Mouse (Mus musculus) embryonic facial prominence, embryonic 15.5 days (tissue): ENCODE measurements at regions not wholly inside any gene's neighbourhood (a gene's known extent, or its start where the extent isn't known, plus 50 kb on each side); places are given as distances from the start of the nearest gene placed in this dataset.

Experiments
- ATAC-seq: fragments of 200-750 bp; cut with Nextera tagmentation; 2 replicates; pipeline ENCODE4 v1.8.0; 2017; ENCODE audit warnings: low read depth, moderate TSS enrichment; ENCODE audit not compliant: insufficient number of reproducible peaks, low FRiP score, low TSS enrichment
- H3K27ac ChIP-seq: fragments of 300-500 bp; sonication (generic); replicated peaks from 2 replicates; pipeline ENCODE4 v1.5.1; 2015; ENCODE audit warnings: mild to moderate bottlenecking, inconsistent platforms
- H3K27me3 ChIP-seq: fragments of 300-500 bp; sonication (generic); 2 replicates; pipeline ENCODE4 v1.6.1; 2015; ENCODE audit warnings: inconsistent platforms
- H3K36me3 ChIP-seq: fragments of 300-500 bp; sonication (generic); 2 replicates; pipeline ENCODE4 v1.6.1; 2015; ENCODE audit warnings: mild to moderate bottlenecking, inconsistent platforms
- H3K4me1 ChIP-seq: fragments of 300-500 bp; sonication (generic); 2 replicates; pipeline ENCODE4 v1.6.1; 2015; ENCODE audit warnings: inconsistent platforms
- H3K4me2 ChIP-seq: fragments of 300-500 bp; sonication (generic); replicated peaks from 2 replicates; pipeline ENCODE4 v1.6.1; 2015; ENCODE audit warnings: mild to moderate bottlenecking, inconsistent platforms
- H3K4me3 ChIP-seq: fragments of 300-500 bp; sonication (generic); replicated peaks from 2 replicates; pipeline ENCODE4 v1.5.1; 2015; ENCODE audit warnings: mild to moderate bottlenecking, inconsistent platforms
- H3K9ac ChIP-seq: fragments of 300-500 bp; sonication (generic); 2 replicates; pipeline ENCODE4 v1.6.1; 2015; ENCODE audit warnings: inconsistent platforms
- H3K9me3 ChIP-seq: fragments of 300-500 bp; sonication (generic); replicated peaks from 2 replicates; pipeline ENCODE4 v1.6.1; 2016; ENCODE audit warnings: inconsistent platforms
- WGBS: fragments of 180-500 bp; shearing (Covaris S2); methylation state at CpG from one replicate; pipeline ENCODE4 v1.1.7; 2015; 5-methylcytosine and 5-hydroxymethylcytosine counted together

GRCm38 (mm10) chr1:155025862-155026478 is 73.5 kb downstream of the Ier5 start:
- no peak overlapping the region for H3K4me2 ChIP-seq
- H3K9me3 ChIP-seq, result no peaks in the 10 kb centered on the region
- H3K4me3 ChIP-seq, result no peak overlapping the region
- no peaks in the 10 kb centered on the region for H3K36me3 ChIP-seq
- 10% methylated on average over 5 of the region's 5 CpGs for WGBS
- no peak for ATAC-seq
- H3K9ac ChIP-seq, result no peak overlapping the region
- H3K27me3 ChIP-seq, result no peaks in the 10 kb centered on the region
- no peak overlapping the region for H3K27ac ChIP-seq
- peaks cover 8% of the 10 kb centered on the region; the same call in 1 of the 2 replicates for H3K4me1 ChIP-seq

- Histone ChIP-seq H3K9me3 (no peaks in the 10 kb centered on the region), H3K9ac (no peak overlapping the region), H3K4me1 (peaks cover 4% of the 10 kb centered on the region; the same call in 1 of the 2 replicates), H3K4me3 (no peak overlapping the region), H3K27me3 (no peaks in the 10 kb centered on the region), H3K27ac (no peak overlapping the region), H3K36me3 (no peaks in the 10 kb centered on the region), H3K4me2 (no peak overlapping the region)
- no peak for ATAC-seq
- 67% methylated on average over 11 of the region's 11 CpGs for WGBS
Measured at GRCm38 (mm10) chr1:155023324-155023723, 76.1 kb downstream of the Ier5 start.

DNA sequence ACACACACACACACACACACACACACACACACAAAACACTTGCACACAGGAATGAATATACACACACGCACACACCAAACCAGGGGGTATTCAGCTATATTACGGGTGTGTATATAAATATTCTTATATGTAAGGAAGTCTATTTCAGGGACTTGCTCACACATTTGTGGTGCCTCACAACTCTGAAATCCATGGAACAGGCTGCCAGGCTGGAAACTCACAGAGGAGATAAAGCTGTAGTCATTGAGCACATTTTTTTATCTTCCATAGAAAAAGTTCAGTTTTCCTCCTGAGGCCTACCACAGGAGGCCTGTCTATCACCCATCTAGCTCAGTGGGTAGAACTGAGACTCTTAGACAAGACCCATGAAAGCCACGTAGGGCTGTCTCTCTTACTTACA is 83.8 kb downstream of the Ier5 start:
- H3K9me3 ChIP-seq, result no peaks in the 10 kb centered on the region
- WGBS, result 89% methylated on average over 3 of the region's 3 CpGs
- ATAC-seq, result no peak
- H3K27me3 ChIP-seq, result no peaks in the 10 kb centered on the region
- H3K4me3 ChIP-seq, result no peak overlapping the region
- no peak overlapping the region for H3K4me2 ChIP-seq
- H3K36me3 ChIP-seq, result no peaks in the 10 kb centered on the region
- no peak overlapping the region for H3K27ac ChIP-seq
- no peak overlapping the region for H3K9ac ChIP-seq
- peaks cover 9% of the 10 kb centered on the region; the same call in 1 of the 2 replicates for H3K4me1 ChIP-seq

GRCm38 (mm10) chr1:155014944-155015343 is 84.5 kb downstream of the Ier5 start:
- peaks cover 9% of the 10 kb centered on the region; the same call in 1 of the 2 replicates for H3K4me1 ChIP-seq
- WGBS, result 82% methylated on average over 3 of the region's 3 CpGs
- no peak overlapping the region for H3K27ac ChIP-seq
- no peaks in the 10 kb centered on the region for H3K36me3 ChIP-seq
- no peak overlapping the region for H3K9ac ChIP-seq
- H3K9me3 ChIP-seq, result no peaks in the 10 kb centered on the region
- H3K4me2 ChIP-seq, result no peak overlapping the region
- H3K4me3 ChIP-seq, result no peak overlapping the region
- H3K27me3 ChIP-seq, result no peaks in the 10 kb centered on the region
- ATAC-seq, result no peak

GRCm38 (mm10) chr1:155013784-155014183 is 85.7 kb downstream of the Ier5 start:
- no peak overlapping the region for H3K9ac ChIP-seq
- WGBS, result 20% methylated on average over 4 of the region's 4 CpGs
- no peak overlapping the region for H3K27ac ChIP-seq
- no peak for ATAC-seq
- no peak overlapping the region for H3K4me2 ChIP-seq
- H3K27me3 ChIP-seq, result no peaks in the 10 kb centered on the region
- no peaks in the 10 kb centered on the region for H3K9me3 ChIP-seq
- no peak overlapping the region for H3K4me3 ChIP-seq
- peaks cover 9% of the 10 kb centered on the region; the same call in 1 of the 2 replicates for H3K4me1 ChIP-seq
- no peaks in the 10 kb centered on the region for H3K36me3 ChIP-seq

- H3K27me3 ChIP-seq, result no peaks in the 10 kb centered on the region
- no peak for ATAC-seq
- H3K27ac ChIP-seq, result no peak overlapping the region
- no peak overlapping the region for H3K4me2 ChIP-seq
- no peaks in the 10 kb centered on the region for H3K9me3 ChIP-seq
- H3K4me3 ChIP-seq, result no peak overlapping the region
- H3K9ac ChIP-seq, result no peak overlapping the region
- WGBS, result 48% methylated on average over 4 of the region's 4 CpGs
- H3K36me3 ChIP-seq, result no peaks in the 10 kb centered on the region
- peaks cover 9% of the 10 kb centered on the region; the same call in 1 of the 2 replicates for H3K4me1 ChIP-seq
Measured at GRCm38 (mm10) chr1:155013361-155013760, 86.1 kb downstream of the Ier5 start.

DNA sequence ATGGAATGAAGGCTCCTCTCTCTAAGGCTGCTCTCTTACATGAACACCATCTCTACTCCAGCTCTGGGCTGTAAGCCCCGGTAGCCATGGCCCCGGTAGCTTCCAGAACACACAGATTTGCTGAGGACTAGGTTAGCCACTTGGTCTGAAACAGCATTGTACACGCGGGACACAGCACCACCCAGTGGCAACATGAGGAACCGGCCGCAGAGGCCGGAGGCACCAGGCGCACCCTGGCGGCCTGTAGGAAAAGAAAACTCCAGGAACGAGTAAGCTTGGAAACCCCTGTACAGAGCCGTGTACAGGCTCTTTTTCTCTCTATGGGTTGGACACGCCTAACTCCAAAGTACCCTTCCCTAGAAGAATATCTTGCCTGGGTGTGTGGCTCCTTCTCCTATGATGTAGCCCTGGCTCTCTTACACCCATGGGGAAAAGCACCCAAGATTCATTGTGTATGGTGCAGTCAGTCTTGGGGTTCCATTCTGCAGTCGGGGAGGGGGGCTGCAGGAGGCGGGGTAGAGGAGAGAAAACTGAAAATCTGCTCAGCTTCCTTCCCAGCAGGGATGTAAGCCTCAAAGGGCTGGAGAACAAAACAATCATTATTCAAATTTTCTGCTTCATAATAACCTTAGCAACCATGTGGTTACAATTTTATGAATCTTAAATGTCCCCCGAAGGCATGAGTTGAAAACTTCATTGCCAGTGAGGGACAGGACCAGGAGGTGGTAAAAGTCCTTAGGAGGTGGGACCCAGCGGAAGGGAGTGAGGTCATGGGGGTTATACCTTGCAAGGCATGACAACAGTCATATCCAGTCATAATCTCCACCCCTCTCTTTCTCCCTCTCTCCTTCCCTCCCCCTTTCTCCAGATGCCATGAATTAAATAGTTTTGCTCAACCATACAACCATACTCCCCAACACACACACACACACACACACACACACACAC is 92.6 kb downstream of the Ier5 start:
- Histone ChIP-seq H3K36me3 (no peaks in the 10 kb centered on the region), H3K27me3 (no peaks in the 10 kb centered on the region; the same call in 1 of the 2 replicates), H3K4me2 (no peak overlapping the region), H3K4me3 (no peak overlapping the region), H3K9me3 (no peaks in the 10 kb centered on the region), H3K27ac (no peak overlapping the region), H3K4me1 (peaks cover 3% of the 10 kb centered on the region; the same call in 1 of the 2 replicates), H3K9ac (no peak overlapping the region)
- ATAC-seq, result peak; percentile 58
- WGBS, result 9% methylated on average over 16 of the region's 16 CpGs

DNA sequence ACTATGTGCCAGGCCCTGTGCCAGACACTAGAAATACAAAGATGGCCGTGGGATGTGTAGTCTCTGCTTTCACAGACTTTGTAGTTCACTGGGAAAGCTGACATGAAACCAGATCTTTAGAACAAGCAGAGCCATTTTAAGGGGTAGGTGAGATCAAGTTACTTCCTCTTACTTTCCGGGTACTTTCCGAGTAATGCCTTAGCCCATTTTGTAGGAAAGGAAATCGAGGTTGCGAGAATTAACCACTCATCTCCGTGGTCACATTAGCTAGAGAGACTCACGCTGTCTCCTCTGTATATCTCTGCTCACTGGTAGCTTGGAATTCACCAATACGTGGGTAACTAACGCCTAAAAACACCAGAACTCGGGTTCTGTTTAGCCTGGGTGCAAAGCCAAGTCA is 93.3 kb downstream of the Ier5 start:
- ATAC-seq, result no peak
- 79% methylated on average over 10 of the region's 10 CpGs for whole genome bisulfite sequencing

DNA sequence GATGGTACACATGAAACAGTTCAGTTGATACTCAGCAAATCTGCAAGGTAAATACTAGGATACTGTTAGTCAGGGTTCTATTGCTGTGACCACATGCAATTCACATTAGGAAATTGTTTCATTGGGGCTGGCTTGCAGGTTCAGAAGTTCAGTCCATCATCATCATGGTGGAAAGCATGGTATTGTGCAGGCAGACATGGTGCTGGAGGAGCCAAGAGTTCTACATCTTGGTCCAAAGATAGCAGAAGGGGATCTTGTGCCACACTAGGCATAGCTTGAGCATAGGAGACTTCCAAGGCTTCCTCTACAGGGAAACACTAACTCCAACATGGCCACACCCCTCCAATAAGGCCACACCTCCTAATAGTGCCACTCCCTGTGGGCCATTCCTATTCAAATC is 99.1 kb downstream of the Ier5 start:
- no peak for ATAC-seq
- no peaks in the 10 kb centered on the region for H3K36me3 ChIP-seq
- no peaks in the 10 kb centered on the region; the same call in 1 of the 2 replicates for H3K27me3 ChIP-seq
- H3K9ac ChIP-seq, result no peak overlapping the region
- H3K27ac ChIP-seq, result no peak overlapping the region
- no peaks in the 10 kb centered on the region for H3K9me3 ChIP-seq
- H3K4me1 ChIP-seq, result peaks cover 8% of the 10 kb centered on the region; the same call in 1 of the 2 replicates
- no peak overlapping the region for H3K4me2 ChIP-seq
- no peak overlapping the region for H3K4me3 ChIP-seq

More for the DNA sequence above, 93.3 kb downstream of the Ier5 start:
- Histone ChIP-seq H3K9me3 (no peaks in the 10 kb centered on the region), H3K27me3 (no peaks in the 10 kb centered on the region; the same call in 1 of the 2 replicates), H3K27ac (no peak overlapping the region), H3K4me3 (no peak overlapping the region), H3K4me2 (no peak overlapping the region), H3K36me3 (no peaks in the 10 kb centered on the region), H3K9ac (no peak overlapping the region), H3K4me1 (peaks cover 3% of the 10 kb centered on the region; the same call in 1 of the 2 replicates)

DNA sequence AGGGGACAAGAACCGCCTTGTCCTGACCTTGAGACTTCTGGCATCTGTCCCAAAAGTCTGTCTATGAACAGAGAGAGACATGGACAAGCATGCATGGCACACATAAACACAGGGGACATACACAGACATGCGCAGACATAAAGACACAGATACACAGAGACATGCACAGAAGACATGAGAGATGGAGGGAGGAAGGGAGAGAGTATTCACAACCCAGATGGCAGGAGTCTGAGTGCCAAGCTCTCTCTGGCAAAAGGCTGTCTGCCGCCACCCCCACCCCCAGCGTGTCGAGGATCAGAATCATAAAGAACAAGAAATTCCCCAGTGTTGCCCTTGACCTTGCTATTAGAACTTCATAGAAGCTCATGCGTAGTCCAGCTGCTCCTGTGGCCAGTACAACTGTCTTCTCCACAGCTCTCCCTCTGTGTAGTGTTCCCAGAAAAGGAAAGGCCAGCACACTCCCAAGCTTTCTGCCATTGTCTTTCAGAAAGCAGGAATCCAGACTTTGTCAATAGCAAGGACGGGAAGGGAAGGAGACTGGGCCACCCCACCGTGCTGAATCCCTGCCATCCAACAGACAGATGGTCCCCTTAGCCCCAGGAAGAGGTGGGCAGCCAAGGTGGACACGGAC is 99.8 kb downstream of the Ier5 start:
- Histone ChIP-seq H3K4me1 (peaks cover 8% of the 10 kb centered on the region; the same call in 1 of the 2 replicates), H3K4me3 (no peak overlapping the region), H3K9me3 (no peaks in the 10 kb centered on the region), H3K9ac (no peak overlapping the region), H3K27me3 (no peaks in the 10 kb centered on the region; the same call in 1 of the 2 replicates), H3K36me3 (no peaks in the 10 kb centered on the region), H3K27ac (no peak overlapping the region), H3K4me2 (no peak overlapping the region)
- 81% methylated on average over 9 of the region's 9 CpGs for whole genome bisulfite sequencing
- ATAC-seq, result no peak

DNA sequence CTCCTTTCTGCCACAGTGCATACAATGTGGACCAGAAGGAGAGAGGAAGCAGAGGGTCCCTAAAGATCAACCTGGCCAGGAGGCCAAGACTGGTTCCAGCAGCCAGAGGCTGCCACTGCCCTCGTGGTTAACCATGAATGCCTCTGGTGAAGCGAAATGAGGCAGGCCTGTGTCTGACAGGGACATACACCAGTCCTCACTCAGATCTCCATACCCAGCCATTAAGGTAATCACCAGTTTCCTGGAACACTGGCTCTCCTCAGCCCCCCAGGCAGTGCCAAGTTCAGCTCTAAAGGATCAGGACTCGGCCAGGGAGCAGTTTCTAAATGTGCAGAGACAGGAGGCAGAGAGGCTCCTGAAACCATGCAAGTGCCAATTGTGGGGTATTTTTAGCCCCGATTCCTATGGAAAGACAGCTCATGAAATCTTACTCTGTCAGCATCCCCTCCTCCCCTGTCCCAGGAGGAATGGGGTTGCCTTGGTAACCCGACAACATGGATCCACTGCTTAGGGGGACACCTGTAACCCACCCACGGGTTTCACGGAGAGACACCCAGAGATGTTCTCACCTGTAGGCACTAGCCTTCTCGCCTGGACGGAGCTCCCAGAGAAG is 103.6 kb downstream of the Ier5 start:
- Histone ChIP-seq H3K36me3 (no peaks in the 10 kb centered on the region), H3K27ac (no peak overlapping the region), H3K27me3 (no peaks in the 10 kb centered on the region), H3K9ac (no peak overlapping the region), H3K4me1 (peaks cover 13% of the 10 kb centered on the region; the same call in 1 of the 2 replicates), H3K4me2 (no peak overlapping the region), H3K4me3 (no peak overlapping the region), H3K9me3 (no peaks in the 10 kb centered on the region)
- peak; percentile 78; the same call in 1 of the 2 replicates for ATAC-seq
- 53% methylated on average over 9 of the region's 9 CpGs for WGBS
